Mouse (Mus musculus): ENCODE data around the gene Muc5b. TPM values are rescaled to one million over a fixed set of nuclear protein-coding genes. Genes with fewer than 3 reads are reported as not detected.
A peak's percentile ranks its signal among the peaks of the same experiment; 100 is the strongest.
"Not testable (repeated sequence)": the region's sequence is repeated elsewhere in the genome, so short reads cannot be mapped to it uniquely, and the experiment has no call there.

The Muc5b gene
- total RNA-seq (2014; fragmentation: Nextera tagmentation), result not detected in 2 replicates
- total RNA-seq (2017), result not detected in 2 replicates

DNA sequence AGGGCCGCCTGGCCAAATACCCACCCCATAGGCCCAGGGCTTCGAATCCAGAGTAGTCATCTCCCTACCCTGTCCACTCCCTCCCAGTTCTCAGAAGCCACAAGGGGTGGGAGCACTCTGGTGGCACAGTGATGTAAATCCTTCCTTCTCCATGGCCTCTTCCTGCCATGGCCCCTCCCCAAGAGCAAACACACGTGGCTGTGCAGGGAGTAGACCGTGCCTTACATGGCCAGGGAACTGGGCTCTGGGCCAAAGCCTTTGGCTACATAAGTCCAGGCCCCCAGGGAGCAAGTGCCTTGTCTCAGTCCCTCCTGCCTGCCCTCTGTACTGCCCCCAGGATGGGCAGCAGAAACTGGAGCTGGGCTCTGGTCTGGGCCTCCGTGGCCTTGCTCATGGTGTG lies at the start of gene Muc5b:
Gene Muc5b (plus strand): TSS at position 292 of the 400 bp plus-strand sequence.
- no peak for ATAC-seq (replicated peaks; ENCODE audit: low FRiP score, low TSS enrichment, poor library complexity, severe bottlenecking)

DNA sequence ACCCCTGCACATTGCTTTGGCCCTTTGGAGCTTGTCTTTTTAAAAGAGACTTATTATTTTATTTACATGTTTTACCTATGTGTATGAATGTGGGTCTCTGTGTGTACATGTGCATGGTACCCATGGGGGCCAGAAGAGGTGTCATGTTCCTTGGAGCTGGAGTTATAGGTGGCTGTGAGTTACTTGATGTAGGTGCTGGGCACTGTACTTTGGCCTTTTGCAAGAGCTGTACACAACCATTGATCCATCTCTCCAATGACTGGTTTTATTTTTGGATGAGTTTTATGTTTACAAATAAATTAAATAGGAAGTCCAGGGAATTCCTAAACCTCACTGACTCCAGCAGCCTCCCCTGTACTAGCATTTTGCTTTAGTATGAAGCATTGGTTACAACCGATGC lies 44.6 kb upstream of the Muc5b start:
- no peak for ATAC-seq (replicated peaks; ENCODE audit: low FRiP score, low TSS enrichment, poor library complexity, severe bottlenecking)

DNA sequence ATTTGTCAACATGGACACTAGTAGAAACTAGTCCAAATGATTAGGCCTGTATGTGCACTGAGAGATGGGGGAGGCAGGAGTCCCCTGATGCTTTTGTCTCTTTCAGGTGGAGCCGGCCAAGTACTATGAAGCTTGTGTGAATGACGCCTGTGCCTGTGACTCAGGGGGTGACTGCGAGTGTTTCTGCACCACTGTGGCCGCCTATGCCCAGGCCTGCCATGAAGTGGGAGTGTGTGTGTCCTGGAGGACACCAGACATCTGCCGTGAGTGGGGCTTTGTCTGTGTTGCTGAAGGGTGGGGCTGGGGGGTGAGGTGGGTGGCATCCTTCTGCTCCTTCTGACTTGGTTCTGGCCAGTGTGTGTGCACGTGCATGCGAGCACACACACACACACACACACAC lies 35.7 kb upstream of the Muc5b start:
- no peak for ATAC-seq (replicated peaks; ENCODE audit: low FRiP score, low TSS enrichment, poor library complexity, severe bottlenecking)

DNA sequence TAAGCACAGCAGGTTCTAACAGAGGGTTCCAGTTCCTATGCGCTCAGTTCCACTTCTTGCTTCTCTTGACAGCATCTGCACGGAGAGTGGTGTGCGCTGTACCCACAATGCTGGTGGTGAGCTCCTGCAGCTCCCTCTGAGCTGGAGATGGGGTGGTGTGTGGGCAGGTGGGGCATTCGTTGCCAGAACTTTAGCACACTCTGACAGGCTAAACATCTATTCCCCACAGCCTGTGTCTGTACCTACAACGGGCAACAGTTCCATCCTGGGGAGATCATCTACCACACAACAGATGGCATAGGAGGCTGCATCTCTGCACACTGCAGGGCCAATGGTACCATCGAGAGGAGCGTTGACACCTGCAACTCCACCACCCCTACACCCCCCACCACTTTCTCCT lies 33.5 kb upstream of the Muc5b start:
- no peak for ATAC-seq (replicated peaks; ENCODE audit: low FRiP score, low TSS enrichment, poor library complexity, severe bottlenecking)

DNA sequence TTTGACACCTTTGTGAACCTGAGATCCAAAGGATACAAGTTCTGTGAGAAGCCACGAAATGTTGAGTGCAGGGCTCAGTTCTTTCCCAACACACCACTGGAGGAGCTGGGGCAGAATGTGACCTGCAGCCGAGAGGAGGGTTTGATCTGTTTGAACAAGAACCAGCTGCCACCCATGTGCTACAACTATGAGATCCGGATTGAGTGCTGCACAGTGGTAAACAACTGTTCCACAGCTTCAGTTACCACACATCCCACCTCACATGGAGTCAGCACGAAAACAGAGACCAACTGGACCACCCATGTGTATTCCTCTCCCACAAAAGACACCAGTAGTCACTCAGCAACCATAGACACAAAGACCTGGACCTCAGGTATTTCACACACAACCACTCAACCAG lies 31.0 kb upstream of the Muc5b start:
- ATAC-seq (replicated peaks; ENCODE audit: low FRiP score, low TSS enrichment, poor library complexity, severe bottlenecking), result not testable (repeated sequence)

DNA sequence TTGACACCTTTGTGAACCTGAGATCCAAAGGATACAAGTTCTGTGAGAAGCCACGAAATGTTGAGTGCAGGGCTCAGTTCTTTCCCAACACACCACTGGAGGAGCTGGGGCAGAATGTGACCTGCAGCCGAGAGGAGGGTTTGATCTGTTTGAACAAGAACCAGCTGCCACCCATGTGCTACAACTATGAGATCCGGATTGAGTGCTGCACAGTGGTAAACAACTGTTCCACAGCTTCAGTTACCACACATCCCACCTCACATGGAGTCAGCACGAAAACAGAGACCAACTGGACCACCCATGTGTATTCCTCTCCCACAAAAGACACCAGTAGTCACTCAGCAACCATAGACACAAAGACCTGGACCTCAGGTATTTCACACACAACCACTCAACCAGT lies 28.9 kb upstream of the Muc5b start:
- not testable (repeated sequence) for ATAC-seq (replicated peaks; ENCODE audit: low FRiP score, low TSS enrichment, poor library complexity, severe bottlenecking)

DNA sequence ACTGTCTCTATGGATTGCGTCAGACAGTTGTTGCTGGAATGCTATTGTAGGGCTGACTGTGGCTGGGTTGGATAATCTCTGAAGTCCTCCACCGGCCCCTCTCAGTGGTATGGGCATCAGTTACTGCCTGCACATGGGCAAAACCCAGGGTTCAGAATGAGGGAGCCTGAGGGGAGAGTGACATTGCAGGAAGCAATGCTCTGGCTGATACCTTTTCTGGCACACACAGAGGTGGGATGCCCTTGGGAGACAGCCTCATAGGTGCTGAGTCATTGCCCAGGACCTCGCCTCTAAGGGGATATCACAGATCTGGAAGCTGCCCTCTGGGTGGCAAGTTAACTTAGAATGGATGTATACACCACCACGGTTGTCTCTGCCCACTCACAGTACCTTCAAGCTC lies 25.5 kb upstream of the Muc5b start:
- no peak for ATAC-seq (replicated peaks; ENCODE audit: low FRiP score, low TSS enrichment, poor library complexity, severe bottlenecking)

DNA sequence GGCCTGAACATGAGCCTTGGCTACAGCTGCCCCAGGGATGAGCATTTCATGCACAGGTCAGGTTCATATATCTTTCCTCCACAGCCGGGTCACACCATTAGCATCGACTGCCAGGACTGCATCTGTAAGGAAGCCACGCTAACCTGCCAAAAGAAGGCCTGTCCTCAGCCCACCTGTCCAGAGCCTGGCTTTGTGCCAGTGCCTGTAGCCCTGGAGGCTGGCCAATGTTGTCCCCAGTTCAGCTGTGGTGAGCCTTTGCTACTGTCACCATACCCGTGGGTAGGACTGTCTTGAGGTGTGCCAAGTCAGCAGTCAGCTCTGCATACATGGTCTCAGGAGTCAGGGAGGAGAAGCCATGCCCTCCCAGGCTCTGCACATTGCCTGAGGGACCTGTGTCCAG lies 23.5 kb upstream of the Muc5b start:
- ATAC-seq (replicated peaks; ENCODE audit: low FRiP score, low TSS enrichment, poor library complexity, severe bottlenecking), result no peak

DNA sequence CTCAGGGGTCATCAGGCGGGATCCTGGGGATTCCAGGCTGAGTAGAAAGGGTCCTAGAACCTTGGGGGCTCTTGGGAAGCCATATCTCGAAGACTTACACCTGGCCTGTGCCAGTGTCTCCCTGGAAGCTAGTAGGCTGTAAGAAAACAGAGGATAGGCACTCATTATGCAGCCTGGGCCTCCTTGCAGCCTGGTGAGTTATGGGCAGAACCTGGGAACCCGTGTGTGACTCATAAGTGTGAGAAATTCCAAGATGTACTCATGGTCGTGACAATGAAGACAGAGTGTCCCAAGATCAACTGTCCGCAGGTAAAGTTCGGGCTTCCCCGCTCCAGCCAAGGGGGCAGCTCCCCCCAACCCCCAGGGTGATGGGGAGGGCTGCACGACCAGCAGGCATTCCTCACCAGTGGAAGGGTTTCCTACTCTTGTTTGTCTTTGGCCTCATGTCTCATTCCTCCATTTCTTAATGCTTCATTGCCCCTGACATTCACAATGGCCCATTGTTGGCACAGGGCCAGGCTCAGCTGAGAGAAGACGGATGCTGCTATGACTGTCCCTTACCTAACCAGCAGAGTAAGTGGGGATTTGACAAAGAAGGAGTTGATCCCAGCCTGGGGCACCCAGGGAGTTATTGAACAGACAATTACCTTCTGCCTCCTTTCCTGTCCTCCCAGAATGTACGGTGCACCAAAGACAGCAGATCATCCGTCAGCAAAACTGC lies 21.4 kb upstream of the Muc5b start:
- ATAC-seq (replicated peaks; ENCODE audit: low FRiP score, low TSS enrichment, poor library complexity, severe bottlenecking), result no peak

DNA sequence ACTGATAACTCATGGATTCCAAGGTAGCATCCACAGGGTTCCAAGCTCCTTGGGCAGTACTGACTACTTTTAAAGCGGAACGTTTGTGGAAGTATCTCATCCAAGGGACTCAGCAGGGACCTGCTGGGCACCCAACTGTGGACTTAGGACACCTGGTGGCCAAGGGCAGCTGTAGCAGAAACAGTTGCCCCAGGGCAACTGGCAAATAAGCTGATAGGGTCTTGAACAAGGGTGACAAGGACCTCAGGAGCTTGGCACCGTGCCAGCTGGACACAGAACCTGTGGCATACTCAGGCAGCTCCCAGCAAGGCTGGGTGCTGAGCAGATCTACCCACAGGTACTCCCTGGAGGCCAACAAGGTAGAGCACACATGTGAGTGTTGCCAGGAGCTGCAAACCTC lies 20.6 kb upstream of the Muc5b start:
- ATAC-seq (replicated peaks; ENCODE audit: low FRiP score, low TSS enrichment, poor library complexity, severe bottlenecking), result peak; percentile 56

DNA sequence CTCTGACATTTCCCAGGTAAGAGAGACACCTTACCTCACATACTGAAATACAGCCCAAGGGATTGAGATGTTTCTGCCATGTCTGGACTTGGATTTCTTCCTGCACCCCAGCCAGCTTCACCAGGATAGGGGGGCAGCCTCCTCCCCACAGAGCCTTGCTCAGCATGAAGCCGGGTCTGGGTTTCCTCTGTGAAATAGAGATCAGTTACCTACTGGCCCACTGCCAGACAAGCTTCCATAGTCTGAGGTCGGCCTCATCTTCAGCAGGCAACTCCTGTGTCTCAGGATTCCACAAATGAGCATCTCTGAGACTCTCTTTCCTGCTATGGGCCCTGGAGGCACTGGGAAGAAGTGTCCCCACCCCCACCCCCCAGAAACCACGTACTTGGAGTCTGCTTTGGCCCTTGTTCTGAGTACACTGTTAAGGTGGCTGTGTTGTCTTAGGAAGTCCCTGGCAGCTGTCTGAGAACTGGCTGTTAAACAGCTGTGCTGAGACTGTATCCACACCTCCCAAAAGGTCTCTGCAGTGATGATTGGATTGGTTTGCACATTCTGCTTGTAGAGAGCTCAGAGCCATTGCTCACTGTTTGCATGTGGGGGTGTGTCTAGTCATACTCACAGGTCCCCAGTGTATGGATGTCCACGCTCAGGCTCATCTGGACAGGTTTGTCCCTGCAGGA lies 16.1 kb upstream of the Muc5b start:
- no peak for ATAC-seq (replicated peaks; ENCODE audit: low FRiP score, low TSS enrichment, poor library complexity, severe bottlenecking)

DNA sequence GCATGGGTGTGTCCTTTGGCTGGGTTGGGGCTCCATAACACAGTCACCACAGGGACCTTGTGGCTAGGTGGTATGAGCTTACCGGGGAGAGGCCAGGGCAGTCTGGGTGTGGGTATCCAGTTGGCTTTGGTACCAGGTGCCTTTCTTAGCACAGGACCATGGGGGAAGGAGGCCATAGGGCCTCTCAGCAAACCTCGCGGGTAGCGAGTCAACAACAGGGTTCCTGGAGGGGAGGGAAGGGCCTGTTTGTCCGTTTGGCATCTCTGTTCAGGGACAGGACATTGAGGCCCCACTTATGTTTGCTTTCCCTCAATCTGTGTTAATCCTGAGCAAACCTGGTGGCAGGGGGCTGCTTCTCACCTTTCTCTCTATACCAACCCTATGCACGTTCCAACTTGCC lies 15.2 kb upstream of the Muc5b start:
- no peak for ATAC-seq (replicated peaks; ENCODE audit: low FRiP score, low TSS enrichment, poor library complexity, severe bottlenecking)

DNA sequence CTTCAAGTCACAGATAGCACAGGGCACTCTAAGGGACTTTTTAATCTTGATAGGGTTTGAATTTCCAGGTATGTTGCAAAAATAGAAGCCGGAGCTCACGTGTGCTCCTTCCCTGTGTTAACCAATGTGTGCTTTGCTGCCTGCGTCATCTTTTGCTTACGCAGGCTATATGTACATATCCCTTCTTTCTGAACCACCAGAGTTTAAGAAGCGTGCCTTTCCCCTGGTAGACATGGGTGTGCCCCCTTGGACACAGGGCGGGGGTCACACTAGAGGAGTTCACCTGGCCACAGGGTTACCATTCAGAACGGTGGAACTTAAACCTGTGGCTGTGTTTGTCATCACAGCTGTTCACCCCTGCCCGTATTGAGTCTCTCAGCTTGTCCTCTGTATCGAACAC lies 14.5 kb upstream of the Muc5b start:
- ATAC-seq (replicated peaks; ENCODE audit: low FRiP score, low TSS enrichment, poor library complexity, severe bottlenecking), result no peak

DNA sequence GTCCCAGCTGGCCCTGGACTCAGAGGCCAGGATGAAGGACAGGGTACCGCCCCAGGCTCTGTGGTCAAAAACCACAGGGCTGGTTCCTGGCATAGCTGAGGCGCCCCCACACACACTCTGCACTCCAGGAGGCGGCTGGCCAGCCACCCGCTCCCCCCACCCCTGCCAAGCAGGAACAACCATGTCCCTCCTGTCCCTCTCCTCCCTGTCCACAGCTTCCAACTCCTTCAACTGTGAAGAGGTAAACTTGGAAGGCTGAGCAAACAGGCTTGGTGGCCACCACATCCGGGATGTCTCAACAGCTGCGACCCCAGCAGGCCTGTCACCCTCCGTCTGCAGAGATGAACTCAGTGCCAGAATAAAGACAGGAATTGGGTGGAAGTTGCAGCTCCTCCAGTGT lies 2.9 kb upstream of the Muc5b start:
- no peak for ATAC-seq (replicated peaks; ENCODE audit: low FRiP score, low TSS enrichment, poor library complexity, severe bottlenecking)

DNA sequence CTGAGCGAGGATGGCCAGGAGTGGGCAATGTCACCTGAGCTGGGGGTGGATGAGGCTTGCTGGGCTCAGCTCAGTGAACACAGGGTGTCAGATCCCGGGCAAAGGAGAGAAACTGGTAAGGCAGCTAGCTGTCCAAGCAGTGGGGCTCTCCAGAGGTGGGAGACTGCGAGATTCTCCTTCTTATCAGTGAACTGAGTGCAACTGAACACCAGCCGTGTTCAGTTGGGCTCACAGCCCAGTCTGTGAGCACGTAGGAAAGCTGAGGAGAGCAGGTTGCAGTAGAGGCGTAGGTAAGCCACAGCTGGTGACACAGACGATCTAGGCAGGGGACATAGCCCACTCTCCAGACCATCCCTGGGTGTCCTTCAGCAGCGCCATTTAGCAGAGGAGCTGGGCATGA lies 2.4 kb upstream of the Muc5b start:
- ATAC-seq (replicated peaks; ENCODE audit: low FRiP score, low TSS enrichment, poor library complexity, severe bottlenecking), result peak; percentile 84

DNA sequence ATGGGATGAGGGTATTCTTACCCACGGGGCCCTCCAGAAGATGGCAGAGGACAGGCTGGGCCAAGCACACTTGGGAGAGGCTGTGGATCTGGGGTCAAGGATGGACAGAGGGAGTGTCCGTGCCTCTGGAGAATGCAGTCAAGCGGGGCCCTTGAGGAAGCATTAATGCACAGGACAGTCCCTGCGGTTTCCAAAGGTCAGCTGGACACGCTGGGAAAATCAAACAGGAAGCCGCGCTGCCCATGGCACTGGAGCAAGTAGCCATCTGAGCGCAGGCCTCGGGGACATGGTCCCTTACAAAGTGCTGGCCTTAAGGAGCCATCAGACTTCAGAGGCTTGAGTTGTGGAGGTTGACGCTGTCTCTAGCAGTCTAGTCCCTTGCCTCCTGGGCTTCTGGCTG lies 1.5 kb downstream of the Muc5b start:
- ATAC-seq (replicated peaks; ENCODE audit: low FRiP score, low TSS enrichment, poor library complexity, severe bottlenecking), result no peak

DNA sequence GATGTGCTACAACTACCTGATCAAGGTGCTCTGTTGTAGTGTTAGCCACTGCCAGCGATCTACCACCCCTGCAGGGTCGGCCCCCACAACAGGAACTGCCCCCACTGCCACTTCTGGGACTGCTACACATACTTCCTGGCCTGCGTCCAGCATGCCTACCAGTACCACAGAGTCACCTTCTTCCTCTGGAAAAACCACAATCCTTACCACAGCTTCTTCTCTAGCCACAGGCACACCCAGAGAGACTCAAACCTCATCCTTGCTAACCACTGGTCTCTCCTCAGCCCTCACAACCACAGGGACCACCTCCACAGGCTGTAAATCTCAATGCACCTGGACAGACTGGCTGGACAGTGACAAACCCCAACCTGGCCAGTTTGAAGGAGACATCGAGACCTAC lies 22.2 kb downstream of the Muc5b start:
- no peak for ATAC-seq (replicated peaks; ENCODE audit: low FRiP score, low TSS enrichment, poor library complexity, severe bottlenecking)

DNA sequence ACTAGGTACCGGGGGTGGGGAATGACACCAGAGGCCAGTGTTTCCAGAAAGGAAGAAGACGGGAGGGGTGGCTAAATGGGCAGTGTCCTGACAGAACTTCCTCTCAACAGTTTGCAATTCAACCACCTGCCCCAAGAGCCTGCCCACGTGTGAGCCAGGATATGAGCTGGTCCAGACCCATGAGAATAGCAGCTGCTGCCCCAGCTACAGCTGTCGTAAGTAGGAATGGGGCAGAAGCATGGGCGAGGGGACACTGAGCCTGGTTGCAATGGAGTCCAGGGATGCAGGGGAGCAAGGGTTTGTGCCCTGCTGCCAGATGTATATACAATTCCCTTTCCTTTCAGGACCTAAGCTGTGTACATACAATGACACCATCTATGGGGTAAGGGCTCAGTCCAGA lies 30.8 kb downstream of the Muc5b start:
- ATAC-seq (replicated peaks; ENCODE audit: low FRiP score, low TSS enrichment, poor library complexity, severe bottlenecking), result no peak

DNA sequence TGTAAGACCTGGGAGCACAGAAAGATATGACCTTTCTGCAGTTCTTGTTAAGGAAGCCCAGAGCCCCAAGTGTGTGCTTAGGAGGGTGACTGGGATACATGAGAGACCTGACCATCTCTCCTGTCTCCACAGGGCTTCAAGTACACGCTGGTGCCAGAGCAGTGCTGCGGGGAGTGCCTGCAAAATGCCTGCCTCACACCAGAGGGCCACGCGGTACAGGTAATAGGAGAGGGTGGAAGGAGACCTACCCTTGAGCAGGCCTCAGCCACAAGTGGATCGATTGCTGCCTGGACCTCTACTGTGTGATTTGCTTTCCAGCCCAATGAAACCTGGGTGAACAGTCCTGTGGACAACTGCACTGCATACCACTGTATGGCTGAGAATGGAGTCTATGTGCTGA lies 31.7 kb downstream of the Muc5b start:
- ATAC-seq (replicated peaks; ENCODE audit: low FRiP score, low TSS enrichment, poor library complexity, severe bottlenecking), result no peak

DNA sequence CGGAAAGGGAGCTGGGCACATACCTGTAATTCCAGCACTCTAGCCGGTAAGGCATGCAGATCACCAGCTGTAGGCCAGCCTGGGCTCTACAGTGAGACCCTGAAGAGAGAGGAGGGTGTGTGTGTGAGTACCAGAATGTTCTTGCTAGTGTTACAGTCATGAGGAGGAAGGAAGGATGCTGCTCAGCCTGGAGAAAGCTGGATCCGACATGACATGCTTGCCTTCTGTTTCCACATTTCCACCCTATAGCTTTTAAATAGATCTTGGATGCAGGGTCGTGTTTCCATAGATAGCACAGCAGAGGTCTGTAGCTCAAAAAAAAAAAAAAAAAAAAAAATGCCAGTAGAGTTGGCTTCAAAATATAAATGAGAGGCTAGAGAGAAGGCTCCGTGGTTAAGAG lies 36.0 kb downstream of the Muc5b start:
- no peak for ATAC-seq (replicated peaks; ENCODE audit: low FRiP score, low TSS enrichment, poor library complexity, severe bottlenecking)

DNA sequence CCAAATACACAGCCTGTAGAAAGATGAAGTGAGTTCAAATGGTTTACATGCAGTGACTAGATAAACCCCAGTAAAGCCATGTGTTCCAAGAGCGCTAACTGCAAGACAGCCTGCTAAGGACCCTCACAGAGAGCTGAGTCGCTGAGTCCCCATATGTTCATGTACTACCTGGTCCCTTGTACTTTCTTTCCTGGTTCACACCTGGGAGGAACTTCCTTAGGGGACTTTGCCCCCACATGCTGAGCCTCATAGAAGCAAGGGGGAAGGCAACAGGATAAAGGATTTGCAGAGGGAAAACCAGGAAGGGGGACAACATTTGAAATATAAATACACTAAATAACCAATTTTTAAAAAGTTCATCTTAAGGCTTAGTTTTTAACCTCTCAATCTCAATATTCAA lies 39.9 kb downstream of the Muc5b start:
- no peak for ATAC-seq (replicated peaks; ENCODE audit: low FRiP score, low TSS enrichment, poor library complexity, severe bottlenecking)

All from megakaryocyte-erythroid progenitor cell, adult 5-6 weeks (primary cell).